Mouse (Mus musculus): ENCODE measurements around the gene Itpr1.

DNA sequence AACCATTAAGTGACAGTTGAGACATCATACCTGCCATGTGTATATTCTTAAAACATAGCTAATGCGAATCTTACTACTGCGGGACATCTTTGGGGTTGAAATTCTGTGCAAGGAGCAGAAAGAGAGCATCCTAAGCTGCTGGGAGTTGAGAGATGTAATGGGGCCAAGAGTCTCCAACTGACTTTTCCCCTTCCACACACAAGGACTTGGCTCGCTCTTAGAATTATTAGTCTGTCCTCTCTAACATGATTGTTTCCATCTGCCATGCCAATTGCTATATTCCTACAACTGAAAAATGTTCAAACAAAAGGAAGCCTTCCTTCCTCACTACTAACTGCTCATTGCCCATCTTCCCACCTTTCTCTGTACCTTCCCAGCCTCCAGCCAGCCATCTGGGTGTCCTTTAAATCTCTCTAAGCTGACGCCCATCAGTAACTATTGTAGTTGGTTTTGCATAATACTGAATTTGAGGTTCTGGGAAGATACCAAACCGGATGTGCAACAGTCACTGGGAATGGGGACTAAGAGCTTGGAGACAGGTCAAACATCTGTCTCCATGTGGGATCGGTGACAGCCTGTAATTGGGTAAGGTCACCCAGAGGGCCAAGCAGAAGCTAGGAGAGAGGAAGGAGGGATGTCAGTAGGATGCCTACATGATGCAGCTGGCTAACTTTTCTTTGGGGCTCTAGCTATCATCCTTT lies 177.9 kb downstream of the Itpr1 start:
- TF ChIP-seq CTCF (IDR thresholded peaks at IDR 0.05; ENCODE audit: low read depth, low read length): no peak
- TF ChIP-seq EP300 (IDR thresholded peaks at IDR 0.05; ENCODE audit: insufficient read depth, low read depth, low read length): no peak
- TF ChIP-seq POLR2A (IDR thresholded peaks at IDR 0.05; ENCODE audit: insufficient read depth, low read length): no peak

All from ES-Bruce4 (cell line).